Comparison of ENCODE assay signal across 26 mouse cellular contexts in genomic region chr9:73090121-73090520, GRCm38 (mm10). TPM values are rescaled to one million over a fixed set of nuclear protein-coding genes. Genes with fewer than 3 reads are reported as not detected.
DNase-seq lines count a peak whose midpoint lies in the region; ATAC-seq and TF ChIP-seq lines count a peak whose summit lies in the region.
"Had no signal": no experiment of that assay in that cellular context is flagged by ENCODE, and none has a peak within 500 bp of the region (broad histone marks: within the 10 kb centered on the region; RNA-seq: fewer than 3 reads in every experiment).

No protein-coding gene starts in this region.

- H3K9ac ChIP-seq in heart, embryonic 15.5 days = no peak overlapping the region
- no peak overlapping the region for H3K9ac ChIP-seq in lung, embryonic 15.5 days
- no peak overlapping the region for H3K9ac ChIP-seq in stomach, postnatal 0 days (ENCODE audit: low read length)
- H3K9ac ChIP-seq: forebrain, embryonic 13.5 days; stomach, embryonic 15.5 days had no signal

- no peak for ATAC-seq in heart, embryonic 15.5 days (replicated peaks; ENCODE audit: insufficient number of reproducible peaks, insufficient read depth, low FRiP score, low read depth)
- no peak for ATAC-seq in lung, embryonic 15.5 days (ENCODE audit: borderline replicate concordance, extremely low read depth, low FRiP score, low TSS enrichment)
- ATAC-seq in stomach, postnatal 0 days (ENCODE audit: low FRiP score, low TSS enrichment) = no peak
- ATAC-seq: forebrain, embryonic 13.5 days; midbrain, embryonic 16.5 days had no signal

- DNase-seq in heart, postnatal 14 days = no peak
- DNase-seq in lung, adult 2 months = no peak
- peak; percentile 58 for DNase-seq in thymus, postnatal 4 days
- DNase-seq in thymus, postnatal 25 days = no peak
- no peak for DNase-seq in stomach, postnatal 0 days (ENCODE audit: low spot score)
- no peak for DNase-seq in adipocyte (ENCODE audit: low spot score)
- DNase-seq: adrenal gland, adult 2 months; cerebellum, adult 9-10 months; gastrocnemius, postnatal 14 days; kidney, adult 2 months; kidney, postnatal 10 days; retina, postnatal 1 day had no signal

- peaks cover 8% of the 10 kb centered on the region for H3K27me3 ChIP-seq in heart, embryonic 15.5 days
- peaks cover 3% of the 10 kb centered on the region; the same call in 1 of the 2 replicates for H3K27me3 ChIP-seq in lung, embryonic 15.5 days
- no peaks in the 10 kb centered on the region for H3K27me3 ChIP-seq in stomach, postnatal 0 days (ENCODE audit: control insufficient read depth, insufficient read depth, low read length)
- H3K27me3 ChIP-seq: stomach, embryonic 15.5 days had no signal

- no peak overlapping the region for H3K4me2 ChIP-seq in heart, embryonic 15.5 days
- no peak overlapping the region for H3K4me2 ChIP-seq in lung, embryonic 15.5 days
- no peak overlapping the region for H3K4me2 ChIP-seq in stomach, postnatal 0 days (replicated peaks; ENCODE audit: low read depth)
- H3K4me2 ChIP-seq: forebrain, embryonic 13.5 days had no signal

- H3K36me3 ChIP-seq in heart, embryonic 15.5 days = no peaks in the 10 kb centered on the region
- no peaks in the 10 kb centered on the region for H3K36me3 ChIP-seq in lung, embryonic 15.5 days
- no peaks in the 10 kb centered on the region for H3K36me3 ChIP-seq in stomach, postnatal 0 days (ENCODE audit: control insufficient read depth, insufficient read depth, low read length)
- H3K36me3 ChIP-seq: stomach, embryonic 15.5 days had no signal

- TF ChIP-seq CTCF in lung, adult 2 months (IDR thresholded peaks at IDR 0.05; ENCODE audit: insufficient read depth, low read length) = no peak
- peak; percentile 32 for TF ChIP-seq CTCF in stomach, postnatal 0 days (IDR thresholded peaks at IDR 0.05; ENCODE audit: low read depth)

- H3K27ac ChIP-seq in heart, embryonic 15.5 days = peak overlapping the region; percentile 42; the same call in 1 of the 2 replicates
- H3K27ac ChIP-seq in lung, embryonic 15.5 days = peak overlapping the region; percentile 72
- no peak overlapping the region for H3K27ac ChIP-seq in stomach, postnatal 0 days (replicated peaks)
- H3K27ac ChIP-seq: forebrain, embryonic 13.5 days; heart, adult 2 months had no signal

- TF ChIP-seq EP300 in stomach, postnatal 0 days (optimal IDR thresholded peaks at IDR 0.05) = no peak

- TF ChIP-seq POLR2A in lung, adult 2 months (IDR thresholded peaks at IDR 0.05; ENCODE audit: borderline replicate concordance, extremely low read depth, low read depth, low read length) = no peak

- H3K4me3 ChIP-seq in heart, embryonic 15.5 days = no peak overlapping the region
- no peak overlapping the region for H3K4me3 ChIP-seq in lung, embryonic 15.5 days
- no peak overlapping the region for H3K4me3 ChIP-seq in lung, adult 2 months (replicated peaks; ENCODE audit: extremely low read depth, low read depth, low read length)
- no peak overlapping the region for H3K4me3 ChIP-seq in stomach, postnatal 0 days (ENCODE audit: low read depth, low read length)
- H3K4me3 ChIP-seq: forebrain, embryonic 13.5 days; heart, adult 2 months; stomach, embryonic 15.5 days had no signal

- no peaks in the 10 kb centered on the region for H3K9me3 ChIP-seq in heart, embryonic 15.5 days (replicated peaks)
- H3K9me3 ChIP-seq in lung, embryonic 15.5 days = no peaks in the 10 kb centered on the region
- H3K9me3 ChIP-seq in stomach, postnatal 0 days (ENCODE audit: control insufficient read depth, low read length) = no peaks in the 10 kb centered on the region
- H3K9me3 ChIP-seq: forebrain, embryonic 13.5 days; stomach, embryonic 15.5 days had no signal

- 73% methylated on average over 10 of the region's 10 CpGs for WGBS in heart, embryonic 15.5 days
- WGBS in lung, embryonic 15.5 days = 74% methylated on average over 10 of the region's 10 CpGs
- 77% methylated on average over 10 of the region's 10 CpGs for WGBS in lung, adult 2 months
- 80% methylated on average over 10 of the region's 10 CpGs for WGBS in stomach, postnatal 0 days

- no peaks in the 10 kb centered on the region for H3K4me1 ChIP-seq in heart, embryonic 15.5 days (replicated peaks)
- peaks cover 11% of the 10 kb centered on the region for H3K4me1 ChIP-seq in lung, embryonic 15.5 days
- H3K4me1 ChIP-seq in lung, adult 2 months (ENCODE audit: control insufficient read depth, insufficient read depth, low read length) = peaks cover 8% of the 10 kb centered on the region
- no peaks in the 10 kb centered on the region for H3K4me1 ChIP-seq in stomach, postnatal 0 days (replicated peaks; ENCODE audit: control insufficient read depth, insufficient read depth)
- H3K4me1 ChIP-seq: forebrain, embryonic 13.5 days; stomach, embryonic 15.5 days had no signal

- intact Hi-C loops in heart, postnatal 14 days (cut with DNase I) = loop anchor here (5.0 kb wide), 1 partner anchor 198 kb away; no protein-coding TSS in a partner anchor

RNA-seq across cellular contexts. Expression of gene Khdc3, which starts 11.5 kb away (rescaled TPM):
- not detected in 2 replicates for polyA plus RNA-seq in heart, embryonic 15.5 days (2015; fragmentation: Nextera tagmentation; extraction: Ambion mirVana)
- under 1 TPM; 0.17 to 0.22 TPM for total RNA-seq in heart, postnatal 14 days (2021)
- 0.09 TPM in 1 of 2 replicates, not detected in the other for polyA plus RNA-seq in lung, embryonic 15.5 days (2015; fragmentation: Nextera tagmentation; extraction: Ambion mirVana)
- polyA plus RNA-seq in lung, adult 2 months (2012; rRNA removed) = 0.25 and 0.31 TPM in 2 replicates
- not detected in 2 replicates for polyA plus RNA-seq in stomach, postnatal 0 days (2015; fragmentation: Nextera tagmentation; extraction: Ambion mirVana)
- total RNA-seq: gastrocnemius, postnatal 14 days; heart, adult 2 months; liver, adult 2 months had no signal
- polyA plus RNA-seq: embryonic facial prominence, embryonic 11.5 days; forebrain, embryonic 13.5 days; heart, adult 2 months; heart, postnatal 0 days; hindbrain, embryonic 11.5 days; liver, adult 2 months; neural tube, embryonic 11.5 days had no signal

RNA-seq across cellular contexts. Expression of gene Gm20509, which starts 12.1 kb away (rescaled TPM):
- polyA plus RNA-seq in heart, embryonic 15.5 days (2015; fragmentation: Nextera tagmentation; extraction: Ambion mirVana) = not detected in 2 replicates
- not detected for total RNA-seq in heart, postnatal 14 days (2021)
- not detected in 2 replicates for polyA plus RNA-seq in lung, embryonic 15.5 days (2015; fragmentation: Nextera tagmentation; extraction: Ambion mirVana)
- polyA plus RNA-seq in lung, adult 2 months (2012; rRNA removed) = not detected in 2 replicates
- not detected in 2 replicates for polyA plus RNA-seq in stomach, postnatal 0 days (2015; fragmentation: Nextera tagmentation; extraction: Ambion mirVana)
- total RNA-seq: gastrocnemius, postnatal 14 days; heart, adult 2 months; left cerebral cortex, postnatal 36 days; liver, adult 2 months; megakaryocyte progenitor cell, adult 5-6 weeks had no signal
- polyA plus RNA-seq: adrenal gland, adult 2 months; cortical plate, adult 2 months; forebrain, embryonic 13.5 days; heart, adult 2 months; heart, postnatal 0 days; hindbrain, embryonic 11.5 days; kidney, adult 2 months; liver, adult 2 months; midbrain, embryonic 16.5 days; neural tube, embryonic 11.5 days; stomach, embryonic 15.5 days had no signal

RNA-seq across cellular contexts. Expression of gene Rsl24d1, which starts 23.1 kb away (rescaled TPM):
- polyA plus RNA-seq in heart, embryonic 15.5 days (2015; fragmentation: Nextera tagmentation; extraction: Ambion mirVana) = 77.1 and 79.6 TPM in 2 replicates
- total RNA-seq in heart, postnatal 14 days (2021) = 10 to 100 TPM; 48.5 to 56.0 TPM
- polyA plus RNA-seq in lung, embryonic 15.5 days (2015; fragmentation: Nextera tagmentation; extraction: Ambion mirVana) = 98.4 and 108 TPM in 2 replicates
- 9.3 and 18.8 TPM in 2 replicates for polyA plus RNA-seq in lung, adult 2 months (2012; rRNA removed)
- polyA plus RNA-seq in stomach, postnatal 0 days (2015; fragmentation: Nextera tagmentation; extraction: Ambion mirVana) = 55.6 and 56.3 TPM in 2 replicates

RNA-seq across cellular contexts. Expression of gene Rab27a, which starts 45.5 kb away (rescaled TPM):
- polyA plus RNA-seq in heart, embryonic 15.5 days (2015; fragmentation: Nextera tagmentation; extraction: Ambion mirVana) = 3.7 and 7.8 TPM in 2 replicates
- 1 to 10 TPM; 5.6 to 6.7 TPM for total RNA-seq in heart, postnatal 14 days (2021)
- 8.8 and 10.1 TPM in 2 replicates for polyA plus RNA-seq in lung, embryonic 15.5 days (2015; fragmentation: Nextera tagmentation; extraction: Ambion mirVana)
- polyA plus RNA-seq in lung, adult 2 months (2012; rRNA removed) = 16.7 and 29.8 TPM in 2 replicates
- 22.5 and 22.7 TPM in 2 replicates for polyA plus RNA-seq in stomach, postnatal 0 days (2015; fragmentation: Nextera tagmentation; extraction: Ambion mirVana)

RNA-seq across cellular contexts. Expression of gene Pigb, which starts 49.9 kb away (rescaled TPM):
- polyA plus RNA-seq in heart, embryonic 15.5 days (2015; fragmentation: Nextera tagmentation; extraction: Ambion mirVana) = 4.7 and 8.0 TPM in 2 replicates
- total RNA-seq in heart, postnatal 14 days (2021) = 1 to 10 TPM; 2.6 to 2.8 TPM
- polyA plus RNA-seq in lung, embryonic 15.5 days (2015; fragmentation: Nextera tagmentation; extraction: Ambion mirVana) = 9.5 and 12.7 TPM in 2 replicates
- polyA plus RNA-seq in lung, adult 2 months (2012; rRNA removed) = 8.4 and 12.1 TPM in 2 replicates
- 7.7 and 8.7 TPM in 2 replicates for polyA plus RNA-seq in stomach, postnatal 0 days (2015; fragmentation: Nextera tagmentation; extraction: Ambion mirVana)
